Mouse (Mus musculus): ENCODE results near the gene Plk1. TPM values are rescaled to one million over a fixed set of nuclear protein-coding genes. Genes with fewer than 3 reads are reported as not detected.

The Plk1 gene
- polyA plus RNA-seq, 1 experiment from 2014 or later: 46.6 TPM

- TF ChIP-seq CTCF (IDR thresholded peaks at IDR 0.05; ENCODE audit: low read depth): no peak
- ATAC-seq (replicated peaks; ENCODE audit: low FRiP score, low read depth) (no peak), DNase-seq (ENCODE audit: low spot score) (no peak)
- Histone ChIP-seq H3K4me2 (ENCODE audit: low read length) (no peak overlapping the region), H3K9me3 (replicated peaks; ENCODE audit: low read length) (no peaks in the 10 kb centered on the region), H3K4me1 (replicated peaks; ENCODE audit: insufficient read depth, low read length) (no peaks in the 10 kb centered on the region), H3K9ac (ENCODE audit: low read depth, low read length) (no peak overlapping the region), H3K4me3 (replicated peaks; ENCODE audit: low read depth, low read length) (no peak overlapping the region), H3K27me3 (ENCODE audit: insufficient read depth, low read length) (no peaks in the 10 kb centered on the region), H3K27ac (no peak overlapping the region), H3K36me3 (ENCODE audit: insufficient read depth, low read length) (no peaks in the 10 kb centered on the region)
- WGBS: 24% methylated on average over 2 of the region's 2 CpGs
Measured at GRCm38 (mm10) chr7:122203936-122204335, 44.7 kb downstream of the Plk1 start.

- TF ChIP-seq CTCF (IDR thresholded peaks at IDR 0.05; ENCODE audit: low read depth): no peak
- 88% methylated on average over 2 of the region's 2 CpGs for WGBS
- Histone ChIP-seq H3K9ac (ENCODE audit: low read depth, low read length) (no peak overlapping the region), H3K4me2 (ENCODE audit: low read length) (no peak overlapping the region), H3K4me3 (replicated peaks; ENCODE audit: low read depth, low read length) (no peak overlapping the region), H3K36me3 (ENCODE audit: insufficient read depth, low read length) (no peaks in the 10 kb centered on the region), H3K27ac (no peak overlapping the region), H3K9me3 (replicated peaks; ENCODE audit: low read length) (no peaks in the 10 kb centered on the region), H3K4me1 (replicated peaks; ENCODE audit: insufficient read depth, low read length) (no peaks in the 10 kb centered on the region), H3K27me3 (ENCODE audit: insufficient read depth, low read length) (no peaks in the 10 kb centered on the region)
- no peak for DNase-seq (ENCODE audit: low spot score)
- no peak for ATAC-seq (replicated peaks; ENCODE audit: low FRiP score, low read depth)
Measured at GRCm38 (mm10) chr7:122206121-122206520, 46.9 kb downstream of the Plk1 start.

GRCm38 (mm10) chr7:122208276-122209021 lies 49.2 kb downstream of the Plk1 start:
- no peak for ATAC-seq (replicated peaks; ENCODE audit: low FRiP score, low read depth)
- no peaks in the 10 kb centered on the region for H3K27me3 ChIP-seq (ENCODE audit: insufficient read depth, low read length)
- no peaks in the 10 kb centered on the region for H3K9me3 ChIP-seq (replicated peaks; ENCODE audit: low read length)
- 34% methylated on average over 7 of the region's 7 CpGs for WGBS
- DNase-seq (ENCODE audit: low spot score): no peak
- TF ChIP-seq CTCF (IDR thresholded peaks at IDR 0.05; ENCODE audit: low read depth): no peak
- H3K4me3 ChIP-seq (replicated peaks; ENCODE audit: low read depth, low read length): no peak overlapping the region
- H3K9ac ChIP-seq (ENCODE audit: low read depth, low read length): no peak overlapping the region
- no peak overlapping the region for H3K27ac ChIP-seq
- no peaks in the 10 kb centered on the region for H3K36me3 ChIP-seq (ENCODE audit: insufficient read depth, low read length)
- H3K4me2 ChIP-seq (ENCODE audit: low read length): no peak overlapping the region
- H3K4me1 ChIP-seq (replicated peaks; ENCODE audit: insufficient read depth, low read length): no peaks in the 10 kb centered on the region

GRCm38 (mm10) chr7:122219315-122219801 lies 60.1 kb downstream of the Plk1 start, which contains the start of gene Chp2:
Gene Chp2 (plus strand): TSS chr7:122219496.
- H3K4me2 ChIP-seq (ENCODE audit: low read length): peak within 1 kb of the TSS; percentile 55
- H3K9ac ChIP-seq (ENCODE audit: low read depth, low read length): 0 out of 2 replicates have a peak within 1 kb of the TSS, but pooled peaks have one; percentile 1
- no peaks in the 10 kb centered on the region for H3K9me3 ChIP-seq (replicated peaks; ENCODE audit: low read length)
- ATAC-seq (replicated peaks; ENCODE audit: low FRiP score, low read depth) (peak; percentile 52), DNase-seq (ENCODE audit: low spot score) (peak; percentile 50)
- no peak for TF ChIP-seq CTCF (IDR thresholded peaks at IDR 0.05; ENCODE audit: low read depth)
- no peak within 1 kb of the TSS for H3K27ac ChIP-seq
- H3K4me1 ChIP-seq (replicated peaks; ENCODE audit: insufficient read depth, low read length): no peaks in the 10 kb centered on the region
- 11% methylated on average over 20 of the region's 20 CpGs for WGBS
- H3K27me3 ChIP-seq (ENCODE audit: insufficient read depth, low read length): no peaks in the 10 kb centered on the region
- H3K4me3 ChIP-seq (replicated peaks; ENCODE audit: low read depth, low read length): peak within 1 kb of the TSS; percentile 24
- H3K36me3 ChIP-seq (ENCODE audit: insufficient read depth, low read length): no peaks in the 10 kb centered on the region

Other genes starting within 250 kb of the Plk1 start
- 11.6 and 14.8 TPM in 2 replicates for gene Cog7, start 177.7 kb upstream of the Plk1 start, polyA plus RNA-seq (2015; fragmentation: Nextera tagmentation; extraction: Ambion mirVana)
- gene Gga2, start 138.2 kb upstream of the Plk1 start, polyA plus RNA-seq (2015; fragmentation: Nextera tagmentation; extraction: Ambion mirVana): 55.5 and 61.1 TPM in 2 replicates
- gene Ubfd1, start 92.3 kb upstream of the Plk1 start, polyA plus RNA-seq (2015; fragmentation: Nextera tagmentation; extraction: Ambion mirVana): 40.8 and 42.1 TPM in 2 replicates
- gene Ears2, start 92.2 kb upstream of the Plk1 start, polyA plus RNA-seq (2015; fragmentation: Nextera tagmentation; extraction: Ambion mirVana): 14.6 and 14.8 TPM in 2 replicates
- gene Ndufab1, start 57.6 kb upstream of the Plk1 start, polyA plus RNA-seq (2015; fragmentation: Nextera tagmentation; extraction: Ambion mirVana): 975 and 1,004 TPM in 2 replicates
- gene Palb2, start 26.5 kb upstream of the Plk1 start, polyA plus RNA-seq (2015; fragmentation: Nextera tagmentation; extraction: Ambion mirVana): 8.1 and 8.2 TPM in 2 replicates
- gene Dctn5, start 26.4 kb upstream of the Plk1 start, polyA plus RNA-seq (2015; fragmentation: Nextera tagmentation; extraction: Ambion mirVana): 85.7 and 96.3 TPM in 2 replicates
- gene Ern2, start 26.8 kb downstream of the Plk1 start, polyA plus RNA-seq (2015; fragmentation: Nextera tagmentation; extraction: Ambion mirVana): 0.10 and 0.12 TPM in 2 replicates
- 0.51 and 0.91 TPM in 2 replicates for gene Chp2, start 60.1 kb downstream of the Plk1 start, polyA plus RNA-seq (2015; fragmentation: Nextera tagmentation; extraction: Ambion mirVana)
- 2.1 and 2.2 TPM in 2 replicates for gene Prkcb, start 129.3 kb downstream of the Plk1 start, polyA plus RNA-seq (2015; fragmentation: Nextera tagmentation; extraction: Ambion mirVana)